16 mouse cellular contexts compared by ENCODE assay signal in the genomic region with DNA sequence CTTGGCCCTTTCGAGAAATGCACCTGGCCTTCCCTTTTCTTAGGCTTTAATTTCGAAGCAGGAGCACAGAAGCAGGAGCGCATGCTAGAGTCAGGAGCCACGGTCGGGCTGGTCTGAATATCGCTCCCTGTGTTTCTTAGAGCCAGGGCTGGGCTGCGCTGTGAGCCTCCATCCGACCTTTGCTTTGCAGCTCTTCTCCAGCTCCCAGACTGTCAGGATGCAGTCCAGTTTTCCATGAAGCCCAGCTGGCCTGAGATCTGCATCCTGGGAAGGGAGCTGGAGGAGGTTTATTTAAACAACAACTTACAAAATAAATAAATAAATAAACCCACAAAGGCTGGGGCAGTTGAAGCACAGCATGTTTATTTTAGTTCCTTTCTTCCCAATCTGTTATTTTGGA.
DNase-seq lines count a peak whose midpoint lies in the region; ATAC-seq lines count a peak whose summit lies in the region.
"Had no signal": no experiment of that assay in that cellular context is flagged by ENCODE, and none has a peak within 500 bp of the region (broad histone marks: within the 10 kb centered on the region; RNA-seq: fewer than 3 reads in every experiment).

No protein-coding gene starts in this region.

- no peak for DNase-seq in hindbrain, embryonic 10.5 days (ENCODE audit: low spot score)
- peak; percentile 19 for DNase-seq in lung, postnatal 10 days
- DNase-seq in lung, postnatal 14 days, result no peak
- peak; percentile 24 for DNase-seq in gastrocnemius, postnatal 25 days
- DNase-seq in skeletal muscle tissue, adult 2 months (ENCODE audit: low read depth, low spot score), result peak; percentile 39
- DNase-seq: right cerebral cortex, postnatal 4 days; thymus, adult 2 months had no signal

- no peak overlapping the region for H3K4me3 ChIP-seq in hindbrain, embryonic 13.5 days
- H3K4me3 ChIP-seq in hindbrain, embryonic 10.5 days, result no peak overlapping the region
- H3K4me3 ChIP-seq: embryonic facial prominence, embryonic 13.5 days; megakaryocyte, embryonic 14.5 days; neural tube, embryonic 12.5 days had no signal

- H3K9ac ChIP-seq in hindbrain, embryonic 13.5 days, result no peak overlapping the region
- H3K9ac ChIP-seq: embryonic facial prominence, embryonic 13.5 days; hindbrain, embryonic 14.5 days; neural tube, embryonic 12.5 days had no signal

- no peak for ATAC-seq in hindbrain, embryonic 13.5 days (ENCODE audit: low FRiP score)
- no peak for ATAC-seq in cerebellum, adult (ENCODE audit: insufficient number of reproducible peaks, low FRiP score, low TSS enrichment)
- ATAC-seq: intestine, postnatal 0 days; midbrain, embryonic 16.5 days had no signal

- no peaks in the 10 kb centered on the region for H3K36me3 ChIP-seq in hindbrain, embryonic 13.5 days
- peaks cover 6% of the 10 kb centered on the region; the same call in 1 of the 2 replicates for H3K36me3 ChIP-seq in hindbrain, embryonic 10.5 days
- H3K36me3 ChIP-seq: G1E; neural tube, embryonic 12.5 days had no signal

- no peaks in the 10 kb centered on the region for H3K27me3 ChIP-seq in hindbrain, embryonic 13.5 days
- no peaks in the 10 kb centered on the region for H3K27me3 ChIP-seq in hindbrain, embryonic 10.5 days (ENCODE audit: insufficient read depth, poor library complexity, severe bottlenecking)
- H3K27me3 ChIP-seq: neural tube, embryonic 12.5 days had no signal

- WGBS in hindbrain, embryonic 13.5 days, result 70% methylated on average over 8 of the region's 8 CpGs
- WGBS in hindbrain, embryonic 10.5 days, result 63% methylated on average over 8 of the region's 8 CpGs

- H3K27ac ChIP-seq in hindbrain, embryonic 13.5 days, result peak overlapping the region; percentile 52; the same call in 1 of the 2 replicates
- H3K27ac ChIP-seq in hindbrain, embryonic 10.5 days, result no peak overlapping the region
- H3K27ac ChIP-seq: embryonic facial prominence, embryonic 13.5 days; hindbrain, embryonic 14.5 days; neural tube, embryonic 12.5 days had no signal

- no peak overlapping the region for H3K4me2 ChIP-seq in hindbrain, embryonic 13.5 days
- H3K4me2 ChIP-seq: embryonic facial prominence, embryonic 13.5 days; hindbrain, embryonic 14.5 days; neural tube, embryonic 12.5 days had no signal

- 0 out of 2 replicates have a peak, but pooled peaks cover 6% of the 10 kb centered on the region for H3K4me1 ChIP-seq in hindbrain, embryonic 13.5 days (replicated peaks)
- H3K4me1 ChIP-seq in hindbrain, embryonic 10.5 days (replicated peaks), result 0 out of 2 replicates have a peak, but pooled peaks cover 4% of the 10 kb centered on the region
- H3K4me1 ChIP-seq: embryonic facial prominence, embryonic 13.5 days; neural tube, embryonic 12.5 days had no signal

- no peaks in the 10 kb centered on the region for H3K9me3 ChIP-seq in hindbrain, embryonic 13.5 days
- no peaks in the 10 kb centered on the region for H3K9me3 ChIP-seq in hindbrain, embryonic 10.5 days
- H3K9me3 ChIP-seq: embryonic facial prominence, embryonic 13.5 days; G1E; megakaryocyte, embryonic 14.5 days; neural tube, embryonic 12.5 days had no signal

Comparison
In these comparisons a context has a peak if more than half of its experiments do, and no peak if none do; other contexts are left out.
1. DNase-seq: peak in lung, postnatal 10 days (single experiment), gastrocnemius, postnatal 25 days (single experiment) and skeletal muscle tissue, adult 2 months (single experiment); none in hindbrain, embryonic 10.5 days (single experiment) and lung, postnatal 14 days (single experiment).